Mouse (Mus musculus): ENCODE measurements at regions not wholly inside any gene's neighbourhood (a gene's known extent, or its start where the extent isn't known, plus 50 kb on each side); places are given as distances from the start of the nearest gene placed in this dataset.

DNA sequence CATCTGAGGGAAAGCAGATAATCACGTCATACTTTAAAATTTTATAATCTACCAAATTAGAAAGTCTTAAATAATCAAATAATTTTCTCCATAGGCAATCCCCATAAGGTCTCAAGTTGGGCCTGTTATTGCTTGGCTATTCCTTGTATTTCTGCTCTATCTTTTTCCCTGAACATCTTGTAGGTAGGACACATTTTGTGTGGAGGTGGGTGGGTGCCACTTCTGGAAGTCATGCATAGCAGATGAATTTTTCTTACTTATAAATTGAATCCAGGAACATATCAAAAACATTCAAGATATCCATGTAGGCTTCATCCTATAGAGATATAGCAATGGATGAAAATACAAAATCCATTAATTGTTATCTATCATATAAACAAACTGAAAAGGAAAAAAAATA, 1418.7 kb downstream of the Cdh11 start:
- no peak for DNase-seq

DNA sequence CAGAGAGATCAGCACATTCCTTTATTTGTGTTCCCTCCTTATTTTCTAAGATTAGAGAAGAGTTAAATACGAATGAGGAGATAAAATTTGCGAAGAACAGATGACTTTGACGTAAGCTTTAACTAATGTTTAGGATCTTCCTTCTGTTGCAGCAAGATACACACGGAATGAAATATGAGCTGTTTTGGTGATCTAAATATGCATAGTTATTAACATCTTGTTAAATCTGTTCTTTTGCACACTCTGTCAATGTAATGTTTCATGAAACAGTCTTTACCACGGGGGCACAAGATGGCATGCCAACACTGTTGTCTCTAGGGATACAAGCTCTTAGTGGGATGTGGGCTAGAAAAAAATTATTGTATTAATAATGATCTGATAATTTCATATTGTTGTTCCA, 1434.6 kb downstream of the Cdh11 start:
- DNase-seq: no peak

DNA sequence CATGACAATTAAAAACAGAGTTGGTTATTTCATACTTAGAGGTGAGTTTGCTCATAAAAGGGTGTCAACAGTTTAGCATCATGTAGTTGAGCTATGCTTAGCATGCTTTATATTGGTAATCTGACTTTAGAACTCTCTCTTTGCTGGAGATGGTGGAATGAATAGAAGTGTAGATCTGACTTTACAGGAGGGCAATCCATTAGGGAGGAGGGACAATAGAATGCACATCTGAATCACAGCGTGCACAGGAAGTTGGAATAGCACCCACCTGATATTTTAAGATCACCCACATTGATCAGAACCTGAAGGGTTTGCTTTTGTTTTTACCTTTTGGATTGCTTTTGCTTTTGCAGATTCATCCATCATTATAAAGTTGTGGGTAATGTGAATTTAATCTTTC, 1435.7 kb downstream of the Cdh11 start:
- no peak for DNase-seq

DNA sequence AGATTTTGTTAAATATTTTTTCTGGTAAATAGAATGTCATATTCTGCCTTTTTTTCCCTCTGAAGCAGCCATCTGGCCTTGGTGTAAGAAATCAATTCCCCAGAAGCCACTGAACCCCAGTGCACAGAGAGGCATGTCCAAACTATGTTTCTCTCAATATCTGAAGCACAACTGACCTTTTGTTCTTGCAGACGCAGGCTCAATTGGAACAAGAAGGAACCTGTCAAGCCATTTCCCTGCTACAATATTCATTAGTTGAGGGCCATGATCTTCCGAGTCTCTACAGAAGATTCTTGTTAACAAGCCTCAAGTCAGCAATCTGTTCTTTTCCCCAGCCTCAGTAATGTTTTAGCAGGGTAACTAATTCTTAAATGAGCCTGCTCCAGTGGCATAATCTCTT, 1456.2 kb downstream of the Cdh11 start:
- no peak for DNase-seq

DNA sequence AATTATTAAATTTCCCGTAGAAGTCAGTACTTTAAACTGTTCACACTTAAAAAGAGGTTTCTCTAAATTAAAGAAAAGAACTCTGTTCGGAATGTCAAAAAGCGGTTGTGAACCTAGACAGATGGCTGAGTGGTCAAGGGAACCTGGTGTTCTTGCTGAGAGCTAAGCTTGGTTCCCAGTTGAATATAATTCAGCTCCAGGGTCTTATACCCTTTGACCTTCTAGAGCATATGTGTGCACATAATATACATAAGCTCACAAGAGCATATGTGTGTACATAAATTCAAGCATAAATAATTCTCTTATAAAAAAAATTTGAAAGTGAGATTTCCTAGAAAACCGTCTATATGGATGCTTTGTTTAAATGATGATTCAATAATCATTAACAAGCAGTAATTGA, 1456.7 kb downstream of the Cdh11 start:
- no peak for DNase-seq

DNA sequence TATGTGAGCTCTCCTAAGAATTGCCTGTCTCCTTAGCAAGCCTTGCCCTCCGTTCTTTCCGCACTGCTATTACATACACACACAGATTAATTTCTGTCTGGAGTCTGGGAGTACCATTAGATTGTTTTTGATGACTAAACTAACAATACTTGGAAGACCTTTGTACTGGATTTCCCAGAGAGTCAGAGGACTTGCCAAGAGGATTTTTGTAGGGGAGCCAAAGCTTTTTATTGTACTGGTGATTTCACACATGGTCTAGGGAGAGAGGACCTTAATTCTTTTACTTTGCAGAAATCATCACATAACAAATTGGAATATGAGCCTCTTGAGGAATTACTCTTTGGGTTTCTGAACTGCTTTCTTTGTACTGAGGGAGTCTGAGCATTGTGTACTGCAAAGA, 1486.9 kb downstream of the Cdh11 start:
- peak; percentile 0 for DNase-seq

DNA sequence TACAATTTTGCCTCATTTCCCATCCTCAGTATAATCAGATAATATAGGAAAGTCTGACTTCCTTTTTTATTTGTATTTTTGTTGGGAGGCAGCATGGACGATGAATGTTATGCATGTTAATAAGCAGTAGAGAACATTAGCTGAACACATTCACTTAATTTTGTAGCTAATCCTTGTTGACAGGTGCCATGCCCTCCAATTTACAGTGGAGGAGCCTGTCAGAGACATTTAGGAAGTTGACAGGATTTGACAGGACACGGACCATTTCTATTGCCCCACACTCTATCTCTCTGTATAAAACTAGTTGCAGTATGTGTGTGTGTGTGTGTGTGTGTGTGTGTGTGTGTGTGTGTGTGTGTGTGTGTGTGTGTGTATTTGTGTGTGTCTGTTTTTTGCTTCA, 1495.4 kb downstream of the Cdh11 start:
- no peak for DNase-seq

DNA sequence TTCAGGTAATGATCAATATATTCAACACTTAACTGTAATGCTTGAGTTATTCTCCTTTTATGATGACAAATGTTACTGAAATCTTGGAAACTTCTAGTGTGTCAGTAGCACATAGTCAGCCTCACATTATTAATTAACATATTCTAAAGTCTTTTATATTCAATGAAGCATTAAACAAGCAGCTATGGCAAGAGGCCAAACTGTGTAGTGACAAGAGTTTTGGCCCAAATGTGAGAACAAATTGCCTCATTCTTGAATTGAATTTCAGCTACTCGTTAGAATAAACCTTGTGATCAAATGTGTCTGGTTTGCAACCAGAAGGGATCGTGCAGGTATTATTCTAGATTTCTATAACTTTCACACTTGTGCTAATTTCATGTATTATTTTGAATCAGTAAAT, 1542.8 kb downstream of the Cdh11 start:
- no peak for DNase-seq

DNA sequence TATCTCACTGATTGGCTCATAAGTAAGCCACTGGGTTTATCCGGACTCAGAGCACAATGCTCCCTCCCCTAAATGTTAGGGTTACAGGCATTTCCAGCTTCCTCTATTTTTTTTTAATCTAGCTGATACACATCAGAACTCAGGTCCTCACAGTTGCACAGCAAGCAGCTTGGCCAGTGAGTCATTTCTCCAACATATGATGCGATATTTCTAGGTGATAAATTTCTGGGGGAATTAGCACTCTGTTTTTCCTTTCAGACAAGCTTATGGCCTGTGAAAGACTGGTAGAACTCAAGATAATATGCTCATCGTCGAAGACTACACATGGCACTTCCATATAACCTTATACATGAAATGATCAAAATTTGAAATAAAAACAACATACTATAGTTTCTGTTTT, 1543.6 kb downstream of the Cdh11 start:
- no peak for DNase-seq

DNA sequence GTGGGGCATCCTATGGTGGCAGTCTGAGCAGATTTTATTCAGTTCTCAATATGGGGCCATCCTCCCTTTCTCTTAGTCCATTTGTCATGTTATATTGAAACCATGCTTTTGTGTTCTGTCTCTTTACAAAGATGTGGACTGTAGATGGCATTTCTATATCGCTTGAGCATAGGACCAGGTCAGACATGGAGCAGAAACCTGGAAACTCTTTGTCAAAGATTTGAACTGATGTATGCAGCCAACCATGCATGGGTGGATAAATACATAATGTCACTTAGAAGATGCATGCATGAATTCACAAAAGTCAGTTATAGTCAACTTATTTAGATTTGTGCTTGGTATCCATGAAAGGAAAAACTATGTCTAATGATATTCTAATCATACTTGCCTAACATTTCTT, 1587.5 kb downstream of the Cdh11 start:
- DNase-seq: no peak

DNA sequence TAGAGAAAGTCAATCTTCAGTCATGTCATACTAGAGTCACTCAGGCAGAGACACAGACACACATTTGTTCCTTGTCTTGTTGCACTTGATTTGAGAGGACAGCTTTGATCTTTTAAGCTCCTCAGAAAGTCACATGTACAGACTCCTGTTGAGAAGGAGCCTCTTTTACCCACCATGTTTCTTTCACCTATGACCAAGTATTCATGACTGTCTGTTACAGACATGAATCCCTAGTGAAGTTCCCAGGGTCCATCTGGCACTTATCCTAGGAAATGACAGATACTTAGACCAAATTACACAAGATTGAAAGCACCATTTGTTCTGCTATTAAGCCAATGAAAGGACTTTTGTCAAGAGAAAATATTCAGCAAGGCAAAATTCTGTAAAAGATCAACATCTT, 1588.7 kb downstream of the Cdh11 start:
- no peak for DNase-seq

DNA sequence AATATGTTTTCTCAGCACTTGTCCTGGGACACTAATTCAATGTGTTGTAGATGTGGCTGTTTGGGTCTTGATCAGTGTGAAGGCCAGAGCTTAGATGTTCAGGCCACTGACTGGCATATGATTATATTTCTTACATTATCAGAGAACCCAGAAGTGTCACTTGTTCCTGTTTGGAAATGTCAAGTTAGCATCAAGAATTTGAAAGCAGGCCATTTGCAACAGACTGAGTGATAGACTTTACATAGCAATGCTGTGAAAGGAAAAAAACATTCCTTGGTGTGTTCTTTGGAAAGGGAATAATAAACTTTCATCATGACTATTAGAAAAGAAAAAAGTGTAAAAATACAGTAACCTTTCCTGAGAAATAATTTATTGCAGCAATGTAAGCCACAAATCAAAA, 1596.9 kb downstream of the Cdh11 start:
- no peak for DNase-seq

DNA sequence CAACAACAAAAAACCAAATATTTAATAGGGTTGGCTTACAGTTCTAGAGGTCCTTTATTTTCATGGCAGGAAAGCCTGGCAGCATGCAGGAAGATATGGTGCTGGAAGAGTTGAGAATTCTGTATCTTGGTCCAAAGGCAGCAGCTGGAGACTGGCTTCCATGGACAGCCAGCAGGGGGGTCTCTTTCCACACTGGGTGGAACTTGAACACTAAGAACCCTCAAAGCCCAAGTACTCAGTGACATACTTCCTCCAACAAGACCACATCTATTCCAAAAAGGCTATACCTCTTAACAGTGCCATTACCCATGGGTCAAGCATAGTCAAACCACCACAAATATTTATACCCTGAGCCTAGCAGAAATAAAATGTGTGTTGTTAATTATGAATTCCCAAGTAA, 1630.5 kb downstream of the Cdh11 start:
- DNase-seq: no peak
